Mouse (Mus musculus): Measurements from ENCODE around the gene Efhd2. TPM values are rescaled to one million over a fixed set of nuclear protein-coding genes. Genes with fewer than 3 reads are reported as not detected.

Gene Efhd2
- total RNA-seq, 2 experiments from 2014 or later, result 20.4 to 21.3 TPM

GRCm38 (mm10) chr4:141881950-141882349, 7.2 kb upstream of the Efhd2 start:
- DNase-seq, result no peak

GRCm38 (mm10) chr4:141881289-141881914, 6.7 kb upstream of the Efhd2 start:
- intact Hi-C loops (cut with DNase I), result no loop called here
- DNase-seq, result no peak

More at GRCm38 (mm10) chr4:141881950-141882349, 7.2 kb upstream of the Efhd2 start:
- intact Hi-C loops (cut with DNase I), result no loop called here

DNA sequence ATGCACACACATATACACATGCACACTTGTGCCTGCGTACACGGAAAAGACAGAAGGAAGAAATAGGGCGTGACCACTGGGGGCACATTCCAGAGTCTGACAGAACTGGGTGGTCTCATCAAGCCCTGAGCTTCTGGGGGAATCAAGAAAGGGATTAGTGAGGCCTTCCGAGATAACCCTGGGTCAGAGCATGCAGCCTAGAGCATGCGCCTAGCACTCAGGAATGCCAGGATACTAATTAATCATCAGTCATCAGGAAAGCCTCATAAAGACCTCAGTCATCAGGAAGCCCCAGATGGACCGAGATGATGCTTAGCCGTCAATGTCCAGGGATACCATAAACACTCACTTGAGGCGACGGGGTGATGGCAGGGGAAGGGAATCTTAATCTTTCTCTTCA, 5.2 kb upstream of the Efhd2 start:
- intact Hi-C loops (cut with DNase I), result loop anchor here (10.0 kb wide), 1 partner anchor 215 kb away; no protein-coding TSS in a partner anchor
- no peak for DNase-seq

GRCm38 (mm10) chr4:141879074-141879473, 4.4 kb upstream of the Efhd2 start:
- intact Hi-C loops (cut with DNase I), result loop anchor here (10.0 kb wide), 1 partner anchor 216 kb away; no protein-coding TSS in a partner anchor
- no peak for DNase-seq

- DNase-seq, result no peak
- intact Hi-C loops (cut with DNase I), result loop anchor here (10.0 kb wide), 1 partner anchor 216 kb away; no protein-coding TSS in a partner anchor
These were observed 3.9 kb upstream of the Efhd2 start for GRCm38 (mm10) chr4:141878621-141879020.

DNA sequence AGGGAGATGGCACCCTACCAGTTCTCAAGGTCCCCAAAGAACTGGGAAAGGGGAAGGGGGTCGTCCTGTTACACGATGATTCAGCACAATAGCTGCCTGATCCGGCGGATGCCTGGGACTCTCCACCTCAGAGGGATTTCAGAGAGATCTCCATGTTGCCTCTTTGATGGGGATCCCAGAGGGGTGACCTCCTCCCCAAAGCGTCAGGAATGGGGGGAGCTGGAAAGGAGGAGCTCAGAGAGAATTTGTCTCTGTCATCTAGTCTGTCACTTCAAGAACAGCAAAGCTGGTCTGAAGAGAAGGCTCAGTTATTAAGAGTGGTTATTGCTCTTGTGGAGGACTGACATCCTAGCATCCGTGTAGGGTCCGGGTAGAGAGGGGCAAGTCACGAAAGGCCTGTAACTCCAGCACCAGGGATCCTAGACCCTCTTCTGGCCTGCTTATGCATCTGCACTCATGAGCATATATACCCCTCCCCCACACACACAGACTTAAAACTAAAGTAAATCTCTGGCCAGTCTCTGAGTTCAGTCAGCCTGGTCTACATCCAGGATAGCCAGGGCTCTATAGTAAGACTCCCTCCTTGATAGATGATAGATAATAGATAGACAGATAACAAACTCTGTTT, 875 bp upstream of the Efhd2 start:
- DNase-seq, result no peak
- intact Hi-C loops (cut with DNase I), result loop anchor here (10.0 kb wide), 1 partner anchor 219 kb away; no protein-coding TSS in a partner anchor

DNA sequence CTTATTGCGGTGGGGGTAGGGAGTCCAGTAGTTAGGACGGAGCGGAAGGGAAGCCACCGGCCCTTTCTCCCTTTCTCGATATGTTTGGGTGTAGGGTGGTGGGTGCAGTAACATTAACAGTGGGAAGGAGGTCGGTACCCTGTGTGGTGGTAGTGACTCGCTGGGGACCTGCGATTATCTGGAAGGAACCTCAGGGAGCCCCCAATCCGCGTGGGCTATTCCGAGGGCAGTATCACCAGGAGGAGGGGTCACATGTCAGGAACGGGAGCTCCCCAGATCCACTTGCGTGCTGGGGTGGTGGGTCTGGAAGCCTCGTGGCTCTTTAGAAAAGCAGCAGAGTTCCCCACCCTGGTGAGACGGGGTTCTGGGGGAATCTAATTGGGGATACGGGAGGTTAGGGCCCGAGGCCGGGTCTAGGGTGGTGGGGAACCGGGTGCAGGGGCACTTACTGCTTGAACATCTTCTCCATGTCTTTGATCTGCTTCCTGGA, 564 bp downstream of the Efhd2 start:
- intact Hi-C loops (cut with DNase I), result loop anchor here (5.0 to 10.0 kb wide), 2 partner anchors 38 to 221 kb away; no protein-coding TSS in a partner anchor

DNA sequence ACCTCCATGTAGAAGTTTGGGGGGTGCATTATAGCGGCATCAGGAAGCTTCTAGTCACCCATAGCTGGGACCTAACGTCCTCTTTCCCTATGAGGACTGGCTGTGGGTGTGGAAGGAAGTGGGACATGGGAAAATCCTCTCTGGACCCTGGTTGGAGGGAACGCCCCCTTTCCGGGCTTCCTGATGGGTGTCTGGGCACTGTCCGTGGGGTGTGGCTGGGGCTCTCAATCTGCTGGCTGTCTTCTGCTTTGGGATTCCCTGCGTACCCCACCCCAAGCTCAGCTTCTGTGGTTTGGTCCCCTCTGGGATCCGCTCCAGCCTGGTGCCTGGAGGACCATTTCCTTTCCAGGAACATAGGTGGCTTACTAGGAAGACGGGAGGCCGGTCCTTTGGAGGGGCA, 1.7 kb downstream of the Efhd2 start:
- intact Hi-C loops (cut with DNase I), result loop anchor here (5.0 to 10.0 kb wide), 2 partner anchors 39 to 222 kb away; no protein-coding TSS in a partner anchor
- no peak for DNase-seq

More for the DNA sequence above, 564 bp downstream of the Efhd2 start:
- DNase-seq, result no peak

- intact Hi-C loops (cut with DNase I), result loop anchor here (5.0 to 10.0 kb wide), 2 partner anchors 40 to 223 kb away; no protein-coding TSS in a partner anchor
- no peak for DNase-seq
These were observed 2.8 kb downstream of the Efhd2 start for GRCm38 (mm10) chr4:141871909-141872308.

- intact Hi-C loops (cut with DNase I), result loop anchor here (5.0 to 10.0 kb wide), 2 partner anchors 41 to 223 kb away; no protein-coding TSS in a partner anchor
- DNase-seq, result no peak
These were observed 3.4 kb downstream of the Efhd2 start for GRCm38 (mm10) chr4:141871333-141871725.

DNA sequence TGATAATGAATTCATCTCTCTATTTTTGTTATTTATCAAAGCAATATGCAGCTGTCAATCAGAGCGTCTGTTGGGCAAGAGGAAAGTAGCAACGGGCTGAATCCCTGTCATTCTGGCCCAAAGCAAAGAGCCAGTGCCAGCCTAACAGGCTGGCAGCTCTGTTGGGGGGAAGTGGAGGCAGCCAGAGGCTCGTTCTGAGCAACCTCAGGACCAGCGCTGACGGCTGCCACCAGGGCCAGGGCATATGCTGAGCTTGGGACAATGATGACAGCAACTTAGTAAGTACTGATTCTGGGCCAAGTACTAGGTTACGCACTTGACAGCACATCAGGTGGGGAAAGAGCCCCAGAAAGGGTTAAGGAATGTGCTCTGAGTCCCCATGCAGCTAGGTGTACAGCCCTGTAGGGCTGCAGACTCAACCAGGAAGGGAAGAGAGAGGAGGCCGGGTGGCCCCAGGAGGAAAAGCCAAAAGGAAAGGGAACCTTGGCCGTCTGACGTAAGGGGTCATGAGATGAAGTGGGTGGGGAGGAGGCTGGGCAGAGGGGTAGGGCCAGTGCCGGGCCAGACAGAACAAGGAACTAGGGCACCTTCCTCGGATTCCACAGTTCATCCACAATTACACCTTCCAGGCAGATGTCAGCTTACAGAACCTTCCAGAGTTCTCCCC, 3.9 kb downstream of the Efhd2 start:
- DNase-seq, result peak in 1 of 2 experiments; percentile 48
- intact Hi-C loops (cut with DNase I), result loop anchor here (5.0 to 10.0 kb wide), 2 partner anchors 42 to 224 kb away; no protein-coding TSS in a partner anchor

DNA sequence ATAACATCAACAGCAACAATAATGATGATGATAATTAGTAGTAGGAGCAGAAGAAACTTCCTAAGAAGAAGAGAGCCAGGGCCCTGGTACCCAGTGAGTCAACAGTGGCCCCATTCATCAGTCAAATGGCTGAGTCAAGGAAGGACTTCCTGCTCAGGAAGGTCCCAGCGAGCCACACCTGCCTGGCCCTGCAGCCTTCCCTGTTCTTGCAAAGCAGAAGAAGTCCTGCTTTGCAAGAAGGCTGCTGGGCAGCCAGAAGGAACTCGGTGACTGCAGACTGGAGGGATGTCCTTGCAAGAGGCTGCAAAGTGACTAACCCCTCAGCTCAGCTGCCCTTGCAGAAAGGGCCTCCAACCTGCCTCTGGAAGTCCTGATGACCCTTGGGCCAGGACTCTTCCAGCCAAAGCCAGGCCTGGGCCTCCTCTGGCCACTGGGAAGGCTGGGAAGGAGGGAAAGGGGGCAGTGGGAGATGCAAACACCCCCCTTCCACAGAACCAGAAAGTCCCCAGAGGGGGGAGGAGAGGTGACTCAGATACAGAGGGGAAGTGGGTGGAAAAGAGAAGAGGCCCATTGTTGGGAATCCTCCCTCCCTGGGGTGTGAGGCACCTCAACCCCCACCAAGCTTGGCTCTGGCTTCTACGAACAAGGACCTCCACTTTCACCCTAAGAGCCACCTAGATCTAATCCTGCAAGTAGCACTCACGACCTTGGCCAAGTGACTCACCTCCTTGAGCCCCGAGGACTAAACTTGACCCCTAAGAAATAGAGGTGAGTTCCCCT, 5.1 kb downstream of the Efhd2 start:
- intact Hi-C loops (cut with DNase I), result loop anchor here (5.0 to 10.0 kb wide), 2 partner anchors 43 to 225 kb away; no protein-coding TSS in a partner anchor
- no peak for DNase-seq

DNA sequence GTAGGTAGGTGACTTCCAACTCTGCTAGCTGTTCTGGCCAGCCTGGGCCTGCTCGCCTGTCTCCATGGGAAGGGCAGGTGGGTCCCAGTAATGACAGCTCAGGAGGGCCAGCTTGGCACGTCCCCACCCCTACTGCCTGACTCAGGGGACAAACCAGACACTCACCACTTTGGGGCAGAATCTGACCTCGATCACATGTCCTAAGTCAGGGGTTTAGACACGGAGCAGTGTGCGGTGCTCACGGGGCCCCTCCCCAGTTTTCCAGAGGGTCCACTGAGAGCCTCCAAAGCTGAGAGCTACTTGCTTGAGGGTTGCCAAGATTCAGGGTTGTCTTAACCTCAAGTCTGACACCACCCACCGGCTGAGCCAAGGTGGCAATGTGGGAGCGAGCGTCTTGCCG, 6.7 kb downstream of the Efhd2 start:
- DNase-seq, result no peak
- intact Hi-C loops (cut with DNase I), result no loop called here

- DNase-seq, result peak; percentile 64 to 72
- intact Hi-C loops (cut with DNase I), result no loop called here
These were observed 7.2 kb downstream of the Efhd2 start for GRCm38 (mm10) chr4:141867498-141867897.

DNA sequence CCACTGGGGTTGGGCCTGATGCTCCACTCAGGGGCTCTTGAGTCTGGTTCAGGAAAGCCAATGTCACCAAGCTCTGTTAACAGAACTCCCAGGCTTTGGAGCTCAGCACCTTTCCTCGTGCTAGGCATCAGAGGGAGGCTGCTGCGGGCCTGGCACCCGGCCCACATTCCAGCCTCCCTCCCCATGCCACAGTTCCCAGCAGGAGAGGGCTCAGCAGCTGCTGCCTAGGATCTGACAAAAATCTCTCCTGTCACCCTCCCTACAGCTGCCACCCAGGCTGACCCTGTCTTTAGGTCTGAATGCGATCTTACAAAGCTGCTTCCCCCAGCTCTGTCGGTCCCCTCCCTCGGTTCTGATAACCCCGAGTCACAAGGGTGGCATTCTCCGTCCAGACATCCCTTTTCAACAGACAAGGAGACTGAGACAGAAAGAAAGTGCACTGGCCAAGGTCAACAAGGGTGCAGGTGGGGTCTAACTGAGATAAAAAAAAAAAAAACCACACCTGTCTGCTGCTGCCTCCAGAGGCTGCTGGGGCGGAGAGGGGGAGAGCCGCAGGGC, 7.7 kb downstream of the Efhd2 start:
- intact Hi-C loops (cut with DNase I), result no loop called here
- DNase-seq, result no peak

GRCm38 (mm10) chr4:141865600-141865999, 9.1 kb downstream of the Efhd2 start:
- DNase-seq, result no peak
- intact Hi-C loops (cut with DNase I), result no loop called here

GRCm38 (mm10) chr4:141865006-141865405, 9.7 kb downstream of the Efhd2 start:
- DNase-seq, result no peak
- intact Hi-C loops (cut with DNase I), result no loop called here

- no peak for DNase-seq
- intact Hi-C loops (cut with DNase I), result no loop called here
These were observed 10.2 kb downstream of the Efhd2 start for GRCm38 (mm10) chr4:141864506-141864905.

GRCm38 (mm10) chr4:141863726-141864280, 10.9 kb downstream of the Efhd2 start:
- no peak for DNase-seq
- intact Hi-C loops (cut with DNase I), result no loop called here
